Mouse (Mus musculus) forebrain, embryonic 11.5 days (tissue): ENCODE results near the gene Rps11. TPM values are rescaled to one million over a fixed set of nuclear protein-coding genes. Genes with fewer than 3 reads are reported as not detected.

ENCODE experiments used
- ATAC-seq: fragments of 200-750 bp; cut with Nextera tagmentation; replicated peaks from 2 replicates; pipeline ENCODE4 v1.8.0; 2017; ENCODE audit warnings: moderate TSS enrichment; ENCODE audit not compliant: low FRiP score
- DNase-seq: peaks from one replicate; pipeline ENCODE4 v3.0.0-alpha.2; 2017; ENCODE audit warnings: low spot score
- H3K27ac ChIP-seq: fragments of 300-500 bp; sonication (generic); 2 replicates; pipeline ENCODE4 v1.5.1; 2014; ENCODE audit warnings: low read depth, low read length
- H3K27me3 ChIP-seq: fragments of 300-500 bp; sonication (generic); 2 replicates; pipeline ENCODE4 v1.6.1; 2014; ENCODE audit warnings: mild to moderate bottlenecking, low read length, mixed read lengths; ENCODE audit not compliant: control insufficient read depth, insufficient read depth
- H3K36me3 ChIP-seq: fragments of 300-500 bp; sonication (generic); 2 replicates; pipeline ENCODE4 v1.6.1; 2014; ENCODE audit warnings: mild to moderate bottlenecking, low read length, moderate library complexity, mixed read lengths; ENCODE audit not compliant: control insufficient read depth, insufficient read depth
- H3K4me1 ChIP-seq: fragments of 300-500 bp; sonication (generic); replicated peaks from 2 replicates; pipeline ENCODE4 v1.6.1; 2014; ENCODE audit warnings: low read length, mixed read lengths; ENCODE audit not compliant: control insufficient read depth, insufficient read depth
- H3K4me2 ChIP-seq: fragments of 300-500 bp; sonication (generic); 2 replicates; pipeline ENCODE4 v1.6.1; 2014; ENCODE audit warnings: low read depth, mild to moderate bottlenecking, low read length, moderate library complexity, mixed read lengths; ENCODE audit not compliant: severe bottlenecking
- H3K4me3 ChIP-seq: fragments of 300-500 bp; sonication (generic); 2 replicates; pipeline ENCODE4 v1.5.1; 2014; ENCODE audit warnings: low read depth, low read length
- H3K9ac ChIP-seq: fragments of 300-500 bp; sonication (generic); 2 replicates; pipeline ENCODE4 v1.6.1; 2014; ENCODE audit warnings: low read length
- H3K9me3 ChIP-seq: fragments of 300-500 bp; sonication (generic); 2 replicates; pipeline ENCODE4 v1.6.1; 2016; ENCODE audit warnings: low read length, mixed read lengths; ENCODE audit not compliant: control insufficient read depth
- WGBS: fragments of 180-500 bp; shearing (Covaris S2); extraction: QIAGEN DNeasy Blood & Tissue Kit; methylation state at CpG from one replicate; pipeline ENCODE4 v1.1.7; 2014; 5-methylcytosine and 5-hydroxymethylcytosine counted together
- polyA plus RNA-seq: library from polyadenylated mRNA; unstranded; fragments of >200 nt; fragmentation: Nextera tagmentation; extraction: Ambion mirVana; gene quantifications from 2 replicates; pipeline ENCODE4 v1.2.1, GENCODE M21; 2014

Gene Rps11
- polyA plus RNA-seq, 1 experiment from 2014 or later = 1,481 TPM

DNA sequence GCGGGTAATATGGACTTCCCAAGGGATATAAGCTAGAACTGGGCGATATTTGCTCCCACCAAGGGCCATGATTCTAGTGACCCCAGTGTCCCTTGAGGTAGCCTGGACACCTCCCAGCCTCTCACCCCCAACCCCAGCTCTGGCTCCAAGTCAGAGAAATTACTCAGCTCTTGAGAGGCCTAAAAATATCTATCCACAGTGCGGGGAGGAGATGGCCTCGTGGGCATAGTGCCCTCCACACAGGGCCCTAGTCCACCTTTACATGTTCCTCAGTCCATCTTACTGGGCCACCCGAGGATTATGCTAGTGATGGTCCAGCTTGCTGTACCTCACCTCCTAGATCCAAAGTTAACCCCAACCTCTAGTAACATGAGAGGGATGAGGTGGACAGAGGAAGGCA lies 40.6 kb upstream of the Rps11 start:
- Histone ChIP-seq H3K36me3 (no peaks in the 10 kb centered on the region), H3K27me3 (peaks cover 70% of the 10 kb centered on the region), H3K4me3 (no peak overlapping the region), H3K4me2 (no peak overlapping the region), H3K27ac (no peak overlapping the region), H3K9me3 (peaks cover 3% of the 10 kb centered on the region), H3K9ac (no peak overlapping the region), H3K4me1 (peaks cover 5% of the 10 kb centered on the region; the same call in 1 of the 2 replicates)
- ATAC-seq (no peak), DNase-seq (no peak)
- 71% methylated on average over 5 of the region's 5 CpGs for WGBS

GRCm38 (mm10) chr7:45163735-45164490 lies 39.7 kb upstream of the Rps11 start, which contains the start of gene Slc17a7:
Slc17a7 (plus strand) TSS chr7:45163949.
- Histone ChIP-seq H3K4me3 (peak within 1 kb of the TSS; percentile 37), H3K27ac (no peak within 1 kb of the TSS), H3K27me3 (peaks cover 63% of the 10 kb centered on the region), H3K4me1 (peaks cover 5% of the 10 kb centered on the region; the same call in 1 of the 2 replicates), H3K4me2 (peak within 1 kb of the TSS; percentile 65), H3K9me3 (no peaks in the 10 kb centered on the region), H3K36me3 (no peaks in the 10 kb centered on the region), H3K9ac (peak within 1 kb of the TSS; percentile 45; the same call in 1 of the 2 replicates)
- DNase-seq (peak; percentile 72), ATAC-seq (no peak)
- 3% methylated on average over 39 of the region's 41 CpGs for WGBS

DNA sequence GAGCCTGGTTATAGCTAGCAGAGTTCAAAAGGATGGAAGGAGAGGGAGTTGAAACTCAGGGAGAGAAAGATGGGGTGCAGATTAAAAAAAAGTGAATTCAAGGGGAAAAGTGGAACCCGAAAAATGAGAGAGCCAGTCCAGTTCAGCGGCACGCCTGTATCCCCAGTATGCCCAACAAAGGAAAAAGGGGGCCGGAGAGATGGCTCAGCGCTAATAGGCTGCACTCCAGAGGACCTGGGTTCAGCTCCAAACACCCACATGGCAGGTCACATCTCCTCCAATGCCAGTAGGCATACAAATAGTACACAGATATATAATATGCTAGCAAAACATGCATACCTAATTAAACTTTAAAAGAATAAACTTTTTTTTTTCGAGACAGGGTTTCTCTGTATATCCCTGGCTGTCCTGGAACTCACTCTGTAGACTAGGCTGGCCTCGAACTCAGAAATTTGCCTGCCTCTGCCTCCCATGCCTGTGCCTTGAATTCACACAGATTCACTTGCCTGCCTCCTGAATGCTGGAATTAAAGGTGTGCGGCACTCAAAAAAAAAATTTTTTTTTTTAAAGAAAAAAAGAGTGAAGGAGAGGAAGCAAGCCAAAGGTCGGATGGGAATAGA lies 38.9 kb upstream of the Rps11 start:
- Histone ChIP-seq H3K9me3 (no peaks in the 10 kb centered on the region), H3K36me3 (no peaks in the 10 kb centered on the region), H3K4me2 (no peak overlapping the region), H3K9ac (no peak overlapping the region), H3K4me3 (no peak overlapping the region), H3K27me3 (peaks cover 55% of the 10 kb centered on the region), H3K4me1 (peaks cover 5% of the 10 kb centered on the region; the same call in 1 of the 2 replicates), H3K27ac (no peak overlapping the region)
- 70% methylated on average over 9 of the region's 9 CpGs for WGBS
- DNase-seq (no peak), ATAC-seq (no peak)

DNA sequence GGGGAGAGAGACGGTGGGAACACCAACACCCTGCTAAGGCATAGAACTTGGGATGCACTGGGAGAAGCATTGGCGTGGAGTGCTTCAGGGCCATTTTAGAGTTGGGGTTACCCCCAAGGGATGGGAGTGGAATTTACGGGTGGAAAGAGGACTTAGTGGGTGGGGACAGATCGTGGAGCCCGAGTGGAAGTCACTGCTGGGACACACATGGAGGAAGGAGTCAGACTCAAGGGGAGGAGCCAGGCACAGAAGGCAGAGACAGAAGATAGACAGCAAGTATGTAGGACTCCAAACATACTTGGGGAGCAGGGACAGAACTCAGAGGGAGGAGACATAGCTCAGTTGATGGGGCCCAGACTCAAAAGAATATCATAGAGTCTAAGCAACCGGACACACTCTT lies 38.3 kb upstream of the Rps11 start:
- peak overlapping the region; percentile 31; the same call in 1 of the 2 replicates for H3K4me3 ChIP-seq
- peaks cover 5% of the 10 kb centered on the region; the same call in 1 of the 2 replicates for H3K4me1 ChIP-seq
- DNase-seq (no peak), ATAC-seq (no peak; the same call in none of the 2 replicates)
- peak overlapping the region; percentile 64; the same call in 1 of the 2 replicates for H3K4me2 ChIP-seq
- no peak overlapping the region for H3K27ac ChIP-seq
- H3K36me3 ChIP-seq = no peaks in the 10 kb centered on the region
- WGBS = 27% methylated on average over 6 of the region's 6 CpGs
- no peak overlapping the region for H3K9ac ChIP-seq
- peaks cover 49% of the 10 kb centered on the region for H3K27me3 ChIP-seq
- no peaks in the 10 kb centered on the region for H3K9me3 ChIP-seq

- Histone ChIP-seq H3K9me3 (no peaks in the 10 kb centered on the region), H3K27me3 (peaks cover 43% of the 10 kb centered on the region), H3K27ac (no peak overlapping the region), H3K4me2 (peak overlapping the region; percentile 64), H3K36me3 (no peaks in the 10 kb centered on the region), H3K4me1 (peaks cover 5% of the 10 kb centered on the region; the same call in 1 of the 2 replicates), H3K9ac (0 out of 2 replicates have a peak overlapping the region, but pooled peaks have one; percentile 6), H3K4me3 (peak overlapping the region; percentile 31)
- ATAC-seq = peak; percentile 83
- 4% methylated on average over 35 of the region's 35 CpGs for WGBS
- DNase-seq = peak; percentile 94
These were observed 37.6 kb upstream of the Rps11 start for GRCm38 (mm10) chr7:45161612-45162473.

- ATAC-seq = no peak
These were observed 36.6 kb upstream of the Rps11 start for GRCm38 (mm10) chr7:45160866-45161265.

DNA sequence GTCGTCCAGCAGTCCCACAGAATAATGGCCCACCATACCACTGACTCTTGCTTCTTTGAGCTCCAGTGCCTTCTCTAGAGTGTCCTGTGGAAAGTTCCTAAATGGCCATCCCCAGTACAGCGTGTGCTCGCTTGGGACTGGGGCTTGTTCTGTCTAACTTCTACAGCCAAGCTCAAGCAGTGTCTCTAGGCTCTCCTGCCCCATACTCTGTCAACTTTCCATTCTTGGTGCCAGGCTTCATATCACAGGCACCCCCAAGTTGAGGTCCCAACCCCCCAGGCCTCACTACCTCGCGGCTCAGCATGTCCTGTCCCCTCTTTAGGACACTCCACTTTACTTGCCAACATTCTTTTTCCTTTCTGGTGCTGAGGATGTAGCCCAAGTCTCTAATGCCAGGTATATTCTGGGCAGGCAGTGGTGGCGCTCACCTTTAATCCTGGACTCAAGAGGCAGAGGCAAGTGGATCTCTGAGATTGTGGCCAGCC lies 36.1 kb upstream of the Rps11 start:
- DNase-seq = no peak
- Histone ChIP-seq H3K4me1 (peaks cover 5% of the 10 kb centered on the region; the same call in 1 of the 2 replicates), H3K9me3 (no peaks in the 10 kb centered on the region), H3K9ac (no peak overlapping the region), H3K4me2 (no peak overlapping the region), H3K27me3 (peaks cover 29% of the 10 kb centered on the region), H3K4me3 (no peak overlapping the region), H3K36me3 (no peaks in the 10 kb centered on the region), H3K27ac (no peak overlapping the region)
- 92% methylated on average over 6 of the region's 6 CpGs for WGBS
- no peak for ATAC-seq

More at GRCm38 (mm10) chr7:45160866-45161265, 36.6 kb upstream of the Rps11 start:
- H3K9ac ChIP-seq = no peak overlapping the region
- WGBS = 96% methylated on average over 3 of the region's 3 CpGs
- H3K27me3 ChIP-seq = peaks cover 34% of the 10 kb centered on the region
- no peak overlapping the region for H3K27ac ChIP-seq
- H3K36me3 ChIP-seq = no peaks in the 10 kb centered on the region
- no peak overlapping the region for H3K4me3 ChIP-seq
- peaks cover 5% of the 10 kb centered on the region; the same call in 1 of the 2 replicates for H3K4me1 ChIP-seq
- no peaks in the 10 kb centered on the region for H3K9me3 ChIP-seq
- DNase-seq = no peak
- H3K4me2 ChIP-seq = no peak overlapping the region

DNA sequence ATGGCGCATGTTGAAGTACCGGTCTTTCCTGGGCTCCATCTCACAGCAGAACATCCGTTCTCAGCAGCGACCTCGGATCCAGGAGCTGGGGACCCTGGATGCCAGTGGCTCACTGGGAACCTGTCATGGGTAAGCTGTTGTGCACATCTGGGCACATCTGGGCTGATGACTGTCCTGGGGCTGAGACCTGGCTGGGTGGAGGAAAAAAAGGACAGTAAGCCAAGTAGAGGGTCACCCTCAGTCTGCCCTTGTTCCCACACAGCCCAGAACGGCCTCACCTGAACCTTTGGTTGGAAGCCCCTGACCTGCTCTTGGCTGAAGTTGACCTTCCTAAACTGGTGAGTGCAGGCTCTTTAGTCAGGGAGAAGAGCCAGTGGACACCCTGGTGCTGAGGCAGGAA lies 34.8 kb upstream of the Rps11 start:
- peaks cover 5% of the 10 kb centered on the region; the same call in 1 of the 2 replicates for H3K4me1 ChIP-seq
- H3K27ac ChIP-seq = no peak overlapping the region
- H3K9ac ChIP-seq = no peak overlapping the region
- no peak for DNase-seq
- no peaks in the 10 kb centered on the region for H3K9me3 ChIP-seq
- no peak for ATAC-seq
- H3K4me3 ChIP-seq = no peak overlapping the region
- peaks cover 15% of the 10 kb centered on the region for H3K27me3 ChIP-seq
- 92% methylated on average over 6 of the region's 6 CpGs for WGBS
- H3K4me2 ChIP-seq = no peak overlapping the region
- no peaks in the 10 kb centered on the region for H3K36me3 ChIP-seq
